Mouse (Mus musculus): ENCODE measurements around the gene Rasal2. TPM values are rescaled to one million over a fixed set of nuclear protein-coding genes. Genes with fewer than 3 reads are reported as not detected.

Rasal2 gene
- polyA plus RNA-seq, 1 experiment from 2014 or later: 3.8 TPM

- no peak overlapping the region for H3K4me2 ChIP-seq
- no peak overlapping the region for H3K27ac ChIP-seq
- no peaks in the 10 kb centered on the region for H3K4me1 ChIP-seq
- no peak overlapping the region for H3K4me3 ChIP-seq
- H3K9me3 ChIP-seq (replicated peaks): no peaks in the 10 kb centered on the region
- no peaks in the 10 kb centered on the region for H3K36me3 ChIP-seq
- no peak for ATAC-seq
- H3K9ac ChIP-seq: no peak overlapping the region
- WGBS (ENCODE audit: insufficient replicate concordance): 54% methylated on average over 2 of the region's 2 CpGs
- H3K27me3 ChIP-seq (replicated peaks): no peaks in the 10 kb centered on the region
Measured at GRCm38 (mm10) chr1:157230386-157230785, 182.0 kb downstream of the Rasal2 start.

DNA sequence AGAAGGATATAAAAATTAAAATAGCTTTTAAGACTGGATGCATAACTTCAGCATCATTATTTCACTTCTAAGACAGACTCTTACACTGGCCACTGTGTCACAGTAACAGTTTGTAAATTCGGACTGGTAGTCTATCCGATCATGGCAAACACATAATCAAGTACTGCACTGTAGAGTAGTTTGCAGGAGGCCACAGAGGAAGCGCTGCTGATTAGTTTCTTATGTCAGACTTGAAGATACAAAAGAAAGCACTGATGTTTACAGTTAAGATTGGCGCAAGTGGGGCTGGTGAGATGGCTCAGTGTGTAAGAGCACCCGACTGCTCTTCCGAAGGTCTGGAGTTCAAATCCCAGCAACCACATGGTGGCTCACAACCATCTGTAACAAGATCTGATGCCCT, 187.4 kb downstream of the Rasal2 start:
- Histone ChIP-seq H3K9ac (no peak overlapping the region), H3K36me3 (no peaks in the 10 kb centered on the region), H3K27ac (no peak overlapping the region), H3K4me2 (no peak overlapping the region), H3K27me3 (replicated peaks) (no peaks in the 10 kb centered on the region), H3K9me3 (replicated peaks) (no peaks in the 10 kb centered on the region), H3K4me3 (no peak overlapping the region), H3K4me1 (peaks cover 4% of the 10 kb centered on the region; the same call in 1 of the 2 replicates)
- 81% methylated on average over 6 of the region's 6 CpGs for WGBS (ENCODE audit: insufficient replicate concordance)
- no peak for ATAC-seq

DNA sequence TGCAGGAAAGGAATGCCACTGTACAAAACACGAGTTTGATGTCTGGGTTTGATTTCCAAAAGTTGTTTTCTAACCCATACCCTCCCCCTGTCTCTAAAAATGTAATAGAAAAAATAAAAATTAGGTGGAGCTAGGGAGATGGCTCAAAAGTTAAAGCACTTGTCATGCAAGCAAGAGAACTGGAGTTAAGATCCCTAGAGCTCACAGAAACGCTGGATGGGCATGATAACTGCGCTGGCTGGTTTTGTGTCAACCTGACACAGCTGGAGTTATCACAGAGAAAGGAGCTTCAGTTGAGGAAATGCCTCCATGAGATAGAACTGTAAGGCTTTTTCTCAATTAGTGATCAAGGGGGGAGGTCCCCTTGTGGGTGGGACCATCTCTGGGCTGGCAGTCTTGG, 191.5 kb downstream of the Rasal2 start:
- Histone ChIP-seq H3K9me3 (replicated peaks) (no peaks in the 10 kb centered on the region), H3K9ac (no peak overlapping the region), H3K4me1 (peaks cover 4% of the 10 kb centered on the region; the same call in 1 of the 2 replicates), H3K4me3 (no peak overlapping the region), H3K4me2 (no peak overlapping the region), H3K27me3 (replicated peaks) (no peaks in the 10 kb centered on the region), H3K27ac (no peak overlapping the region), H3K36me3 (no peaks in the 10 kb centered on the region)
- peak; percentile 61; the same call in 1 of the 2 replicates for ATAC-seq
- WGBS (ENCODE audit: insufficient replicate concordance): 42% methylated on average over 3 of the region's 3 CpGs

DNA sequence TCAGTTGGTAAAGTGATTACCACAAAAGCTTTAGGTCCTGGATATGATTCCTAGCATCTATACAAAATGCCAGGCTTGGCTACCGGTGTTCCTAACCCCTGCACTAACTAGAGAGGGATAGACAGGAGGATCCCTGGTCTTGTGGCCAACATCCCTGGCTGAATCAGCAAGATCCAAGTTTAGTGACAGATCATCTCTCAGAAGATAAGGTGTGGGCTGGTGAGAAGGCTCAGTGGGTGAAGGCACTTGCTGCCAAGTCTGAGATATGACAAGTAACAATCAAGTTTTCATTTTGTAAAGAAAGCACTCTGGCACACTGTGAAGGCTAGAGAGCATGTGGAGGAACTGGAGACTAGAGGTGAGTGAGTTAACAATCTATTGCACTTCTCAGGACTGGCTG, 191.9 kb downstream of the Rasal2 start:
- Histone ChIP-seq H3K27me3 (replicated peaks) (no peaks in the 10 kb centered on the region), H3K9ac (no peak overlapping the region), H3K9me3 (replicated peaks) (no peaks in the 10 kb centered on the region), H3K36me3 (no peaks in the 10 kb centered on the region), H3K4me3 (no peak overlapping the region), H3K27ac (no peak overlapping the region), H3K4me2 (no peak overlapping the region), H3K4me1 (peaks cover 4% of the 10 kb centered on the region; the same call in 1 of the 2 replicates)
- 0 out of 2 replicates have a peak, but pooled peaks have one; percentile 24 for ATAC-seq
- WGBS (ENCODE audit: insufficient replicate concordance): 79% methylated on average over 1 of the region's 1 CpGs

- H3K9me3 ChIP-seq (replicated peaks): no peaks in the 10 kb centered on the region
- H3K4me2 ChIP-seq: no peak overlapping the region
- no peak overlapping the region for H3K4me3 ChIP-seq
- WGBS (ENCODE audit: insufficient replicate concordance): 11% methylated on average over 1 of the region's 1 CpGs
- H3K9ac ChIP-seq: no peak overlapping the region
- ATAC-seq: no peak
- no peaks in the 10 kb centered on the region for H3K27me3 ChIP-seq (replicated peaks)
- no peaks in the 10 kb centered on the region for H3K4me1 ChIP-seq
- no peak overlapping the region for H3K27ac ChIP-seq
- H3K36me3 ChIP-seq: no peaks in the 10 kb centered on the region
Measured at GRCm38 (mm10) chr1:157208754-157209153, 203.6 kb downstream of the Rasal2 start.

DNA sequence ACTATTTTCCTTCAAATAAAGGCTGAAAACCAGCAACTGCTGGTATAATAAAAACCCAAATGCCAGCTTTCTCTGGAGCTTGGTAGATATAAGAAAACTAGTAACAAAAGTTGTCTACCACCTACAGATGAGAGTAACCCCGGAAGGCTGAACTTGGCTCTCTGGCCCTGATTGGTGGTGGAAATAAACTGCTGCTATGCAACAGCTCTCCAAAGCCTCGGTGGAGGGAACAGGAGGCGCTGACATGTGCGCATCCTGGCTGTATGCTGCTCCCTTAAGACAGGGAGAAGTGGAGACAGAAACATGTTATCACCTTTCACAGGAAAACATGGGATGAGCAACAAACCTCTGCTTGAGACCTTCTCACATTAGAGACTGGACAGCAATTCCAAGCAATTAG, 206.7 kb downstream of the Rasal2 start:
- Histone ChIP-seq H3K4me3 (no peak overlapping the region), H3K36me3 (no peaks in the 10 kb centered on the region), H3K27me3 (replicated peaks) (no peaks in the 10 kb centered on the region), H3K27ac (no peak overlapping the region), H3K4me1 (no peaks in the 10 kb centered on the region), H3K9ac (no peak overlapping the region), H3K9me3 (replicated peaks) (no peaks in the 10 kb centered on the region), H3K4me2 (no peak overlapping the region)
- WGBS (ENCODE audit: insufficient replicate concordance): 64% methylated on average over 4 of the region's 4 CpGs
- no peak for ATAC-seq

- no peak overlapping the region for H3K4me2 ChIP-seq
- H3K9me3 ChIP-seq (replicated peaks): no peaks in the 10 kb centered on the region
- no peaks in the 10 kb centered on the region for H3K27me3 ChIP-seq (replicated peaks)
- WGBS (ENCODE audit: insufficient replicate concordance): 65% methylated on average over 3 of the region's 3 CpGs
- no peak overlapping the region for H3K4me3 ChIP-seq
- no peak overlapping the region for H3K27ac ChIP-seq
- H3K36me3 ChIP-seq: no peaks in the 10 kb centered on the region
- no peaks in the 10 kb centered on the region for H3K4me1 ChIP-seq
- no peak for ATAC-seq
- H3K9ac ChIP-seq: no peak overlapping the region
Measured at GRCm38 (mm10) chr1:157183043-157183442, 229.4 kb downstream of the Rasal2 start.

- Histone ChIP-seq H3K27ac (no peak overlapping the region), H3K4me1 (no peaks in the 10 kb centered on the region), H3K4me2 (no peak overlapping the region), H3K9me3 (replicated peaks) (no peaks in the 10 kb centered on the region), H3K9ac (no peak overlapping the region), H3K27me3 (replicated peaks) (no peaks in the 10 kb centered on the region), H3K36me3 (no peaks in the 10 kb centered on the region), H3K4me3 (no peak overlapping the region)
- no peak for ATAC-seq
- 72% methylated on average over 5 of the region's 5 CpGs for WGBS (ENCODE audit: insufficient replicate concordance)
Measured at GRCm38 (mm10) chr1:157182431-157182830, 230.0 kb downstream of the Rasal2 start.

DNA sequence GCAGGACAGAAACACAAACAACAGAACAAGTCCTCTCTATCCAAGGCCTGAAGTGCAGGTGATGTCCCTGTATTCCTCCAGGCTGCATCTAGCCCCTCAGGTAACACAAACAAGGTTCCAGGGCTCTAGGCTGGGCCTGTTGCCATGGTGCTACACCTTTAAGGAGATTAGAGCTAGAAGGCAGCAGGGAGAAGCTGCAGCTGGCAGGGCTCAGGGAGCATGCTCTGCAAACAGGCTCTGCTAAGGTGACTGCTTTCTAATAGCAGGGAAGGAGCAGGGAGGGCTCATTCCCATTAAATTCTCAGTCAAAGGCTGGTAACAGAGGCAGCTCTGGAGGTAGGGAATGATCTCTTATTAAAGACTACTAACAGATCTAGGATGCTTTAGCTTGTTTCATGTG, 231.3 kb downstream of the Rasal2 start:
- Histone ChIP-seq H3K36me3 (no peaks in the 10 kb centered on the region), H3K9ac (no peak overlapping the region), H3K27me3 (replicated peaks) (no peaks in the 10 kb centered on the region), H3K4me3 (no peak overlapping the region), H3K4me2 (no peak overlapping the region), H3K9me3 (replicated peaks) (no peaks in the 10 kb centered on the region), H3K4me1 (no peaks in the 10 kb centered on the region), H3K27ac (no peak overlapping the region)
- ATAC-seq: no peak

- no peaks in the 10 kb centered on the region for H3K36me3 ChIP-seq
- H3K27me3 ChIP-seq (replicated peaks): no peaks in the 10 kb centered on the region
- no peak for ATAC-seq
- H3K4me3 ChIP-seq: no peak overlapping the region
- H3K4me1 ChIP-seq: no peaks in the 10 kb centered on the region
- no peak overlapping the region for H3K9ac ChIP-seq
- no peak overlapping the region for H3K4me2 ChIP-seq
- WGBS (ENCODE audit: insufficient replicate concordance): 54% methylated on average over 9 of the region's 9 CpGs
- no peak overlapping the region for H3K27ac ChIP-seq
- no peaks in the 10 kb centered on the region for H3K9me3 ChIP-seq (replicated peaks)
Measured at GRCm38 (mm10) chr1:157178988-157179764, 233.2 kb downstream of the Rasal2 start.

DNA sequence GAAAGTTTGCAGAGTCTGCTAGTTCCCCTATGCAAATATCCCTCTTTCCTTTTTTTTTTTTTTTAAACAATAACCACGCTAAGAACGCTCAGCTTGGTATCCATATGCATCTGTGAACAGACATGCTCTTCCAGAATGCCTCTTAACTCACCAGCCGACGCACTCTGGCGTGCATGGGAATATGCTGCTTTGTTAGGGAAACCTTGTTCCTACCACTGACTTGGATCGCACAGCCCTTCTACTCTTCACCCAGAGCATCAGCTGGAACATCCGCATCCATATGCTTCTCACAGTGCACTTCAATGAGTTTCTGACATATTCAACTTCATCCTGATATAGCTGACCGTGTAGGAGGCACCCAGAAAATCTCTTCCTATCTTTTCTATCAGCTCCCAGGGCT, 243.1 kb downstream of the Rasal2 start:
- no peaks in the 10 kb centered on the region for H3K36me3 ChIP-seq
- 77% methylated on average over 8 of the region's 8 CpGs for WGBS (ENCODE audit: insufficient replicate concordance)
- ATAC-seq: no peak
- no peak overlapping the region for H3K9ac ChIP-seq
- H3K9me3 ChIP-seq (replicated peaks): no peaks in the 10 kb centered on the region
- no peak overlapping the region for H3K4me3 ChIP-seq
- no peak overlapping the region for H3K27ac ChIP-seq
- H3K4me1 ChIP-seq: no peaks in the 10 kb centered on the region
- H3K4me2 ChIP-seq: no peak overlapping the region
- H3K27me3 ChIP-seq (replicated peaks): no peaks in the 10 kb centered on the region

DNA sequence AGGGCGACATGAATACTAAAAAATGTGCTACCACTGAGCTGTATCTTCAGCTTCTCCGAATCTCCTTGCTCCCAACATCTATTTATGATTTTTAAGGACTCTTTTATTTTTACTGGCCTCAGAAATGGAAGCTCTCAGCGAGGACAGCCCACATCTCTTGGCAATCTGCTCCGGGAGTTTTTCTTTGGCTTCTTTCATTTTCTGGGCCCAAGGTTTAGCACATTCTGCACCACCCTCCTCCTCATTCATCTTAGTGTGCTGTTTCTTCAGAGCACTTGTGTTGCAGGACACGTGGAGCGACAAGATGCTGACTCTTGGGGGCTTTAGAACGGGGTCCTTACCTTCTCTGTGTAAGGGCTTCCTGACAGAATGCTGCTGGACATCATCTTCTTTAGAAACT, 243.5 kb downstream of the Rasal2 start:
- Histone ChIP-seq H3K4me2 (no peak overlapping the region), H3K4me3 (no peak overlapping the region), H3K27me3 (replicated peaks) (no peaks in the 10 kb centered on the region), H3K36me3 (no peaks in the 10 kb centered on the region), H3K9ac (no peak overlapping the region), H3K4me1 (no peaks in the 10 kb centered on the region), H3K9me3 (replicated peaks) (no peaks in the 10 kb centered on the region), H3K27ac (no peak overlapping the region)
- 73% methylated on average over 7 of the region's 7 CpGs for WGBS (ENCODE audit: insufficient replicate concordance)
- no peak for ATAC-seq

DNA sequence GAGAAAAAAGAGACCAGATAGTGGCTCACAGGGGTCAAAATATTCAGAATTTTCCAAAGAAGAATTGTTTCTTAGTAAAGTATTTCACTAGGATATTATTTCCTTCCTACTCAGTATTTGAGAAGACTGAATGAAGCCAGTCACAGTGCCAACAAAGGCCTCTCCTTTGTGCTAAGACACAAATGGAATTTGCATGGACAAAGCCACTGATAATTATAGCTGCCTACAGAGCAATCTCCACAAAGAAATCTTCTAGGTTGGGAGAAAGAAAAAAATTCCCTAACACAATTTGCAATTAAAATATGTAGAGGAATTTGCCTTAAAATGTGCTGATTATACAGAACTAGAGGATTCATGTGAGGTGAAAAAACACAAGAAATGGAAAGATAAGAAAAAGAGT, 258.6 kb downstream of the Rasal2 start:
- ATAC-seq: no peak
- peaks cover 5% of the 10 kb centered on the region; the same call in 1 of the 2 replicates for H3K36me3 ChIP-seq

More for the DNA sequence above, 258.6 kb downstream of the Rasal2 start:
- no peaks in the 10 kb centered on the region for H3K4me1 ChIP-seq
- H3K27me3 ChIP-seq (replicated peaks): no peaks in the 10 kb centered on the region
- no peak overlapping the region for H3K4me2 ChIP-seq
- no peak overlapping the region for H3K27ac ChIP-seq
- no peak overlapping the region for H3K4me3 ChIP-seq
- no peak overlapping the region for H3K9ac ChIP-seq
- no peaks in the 10 kb centered on the region for H3K9me3 ChIP-seq (replicated peaks)
